Mouse (Mus musculus) lung, postnatal 0 days (tissue): ENCODE measurements at regions not wholly inside any gene's neighbourhood (a gene's known extent, or its start where the extent isn't known, plus 50 kb on each side); places are given as distances from the start of the nearest gene placed in this dataset.

Source experiments
- ATAC-seq: fragments of 200-750 bp; cut with Nextera tagmentation; 2 replicates; pipeline ENCODE4 v1.8.0; 2017; ENCODE audit warnings: moderate library complexity
- DNase-seq: peaks from one replicate; pipeline ENCODE4 v3.0.0-alpha.2; 2016; ENCODE audit warnings: low spot score
- H3K27ac ChIP-seq: fragments of 300-500 bp; sonication (generic); 2 replicates; pipeline ENCODE4 v1.5.1; 2014; ENCODE audit warnings: antibody characterized with exemption, mild to moderate bottlenecking, low read length, mixed read lengths
- H3K27me3 ChIP-seq: fragments of 300-500 bp; sonication (generic); replicated peaks from 2 replicates; pipeline ENCODE4 v1.6.1; 2014; ENCODE audit warnings: low read length, mixed read lengths; ENCODE audit not compliant: insufficient read depth
- H3K36me3 ChIP-seq: fragments of 300-500 bp; sonication (generic); 2 replicates; pipeline ENCODE4 v1.6.1; 2014; ENCODE audit warnings: low read length, mixed read lengths; ENCODE audit not compliant: insufficient read depth
- H3K4me1 ChIP-seq: fragments of 300-500 bp; sonication (generic); 2 replicates; pipeline ENCODE4 v1.6.1; 2014; ENCODE audit warnings: antibody characterized with exemption, low read depth, low read length, mixed read lengths; ENCODE audit not compliant: insufficient read depth
- H3K4me2 ChIP-seq: fragments of 300-500 bp; sonication (generic); replicated peaks from 2 replicates; pipeline ENCODE4 v1.6.1; 2014; ENCODE audit warnings: low read depth, mild to moderate bottlenecking, low read length, moderate library complexity, mixed read lengths
- H3K4me3 ChIP-seq: fragments of 300-500 bp; sonication (generic); 2 replicates; pipeline ENCODE4 v1.5.1; 2014; ENCODE audit warnings: low read depth, low read length
- H3K9ac ChIP-seq: fragments of 300-500 bp; sonication (generic); replicated peaks from 2 replicates; pipeline ENCODE4 v1.6.1; 2014; ENCODE audit warnings: low read depth, mild to moderate bottlenecking
- H3K9me3 ChIP-seq: fragments of 300-500 bp; sonication (generic); 2 replicates; pipeline ENCODE4 v1.6.1; 2016; ENCODE audit warnings: low read length, mixed read lengths
- CTCF ChIP-seq: IDR thresholded peaks from 2 replicates; pipeline ENCODE4 v1.5.1; 2016; ENCODE audit warnings: antibody characterized with exemption, mild to moderate bottlenecking
- EP300 ChIP-seq: IDR thresholded peaks from 2 replicates; pipeline ENCODE4 v1.6.1; 2016; ENCODE audit warnings: antibody characterized with exemption, mild to moderate bottlenecking, control low read depth
- WGBS: fragments of 180-500 bp; shearing (Covaris S2); extraction: QIAGEN DNeasy Blood & Tissue Kit; methylation state at CpG from one replicate; pipeline ENCODE4 v1.1.7; 2014; 5-methylcytosine and 5-hydroxymethylcytosine counted together

DNA sequence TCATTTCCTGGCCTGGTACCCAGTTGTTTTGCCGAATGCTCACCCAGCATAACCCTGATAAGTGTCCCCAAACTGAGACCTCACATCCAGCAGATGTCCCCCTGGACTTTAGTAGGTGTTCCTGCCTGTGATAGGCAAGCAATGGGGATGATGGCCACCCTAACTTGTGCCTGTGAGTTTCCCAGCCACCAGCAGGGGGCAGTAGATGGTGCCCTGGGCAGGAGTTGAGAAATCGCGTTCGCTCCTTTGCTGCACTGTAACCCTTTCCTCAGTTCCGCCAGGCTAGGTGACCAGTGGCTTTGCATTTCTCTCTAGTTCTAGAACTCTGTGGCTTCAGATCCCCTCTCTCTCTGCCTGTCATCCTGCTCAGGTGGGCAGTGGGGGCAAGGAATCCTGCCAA lies 137.9 kb upstream of the Zc3h12a start:
- TF ChIP-seq CTCF (peak; percentile 68), EP300 (no peak)
- Histone ChIP-seq H3K4me2 (no peak overlapping the region), H3K9ac (no peak overlapping the region), H3K36me3 (no peaks in the 10 kb centered on the region), H3K27me3 (no peaks in the 10 kb centered on the region), H3K27ac (no peak overlapping the region), H3K4me1 (no peaks in the 10 kb centered on the region), H3K9me3 (no peaks in the 10 kb centered on the region), H3K4me3 (no peak overlapping the region)
- WGBS = 14% methylated on average over 5 of the region's 5 CpGs
- DNase-seq (no peak), ATAC-seq (no peak)

DNA sequence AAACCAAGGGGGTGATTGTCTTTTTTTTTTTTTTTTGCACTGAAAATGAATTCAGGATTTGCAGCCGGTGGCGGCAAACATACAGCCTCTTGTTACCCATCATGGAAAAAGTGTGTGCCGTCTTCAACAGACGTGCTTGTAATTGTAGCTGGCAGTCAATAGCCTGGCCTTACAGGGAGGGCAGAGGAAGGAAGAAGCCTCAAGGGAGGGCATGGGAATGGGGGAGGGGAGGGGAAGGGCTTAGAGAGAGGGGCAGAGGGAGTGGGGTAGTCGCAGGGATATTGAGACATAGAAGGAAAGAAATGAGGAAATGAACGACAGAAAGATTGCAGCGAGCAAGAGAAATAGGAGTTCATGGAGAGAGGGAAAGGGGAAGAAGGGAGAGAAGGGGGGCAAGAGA lies 137.4 kb upstream of the Zc3h12a start:
- Histone ChIP-seq H3K9ac (no peak overlapping the region), H3K4me1 (no peaks in the 10 kb centered on the region), H3K27me3 (no peaks in the 10 kb centered on the region), H3K4me3 (no peak overlapping the region), H3K4me2 (no peak overlapping the region), H3K9me3 (no peaks in the 10 kb centered on the region), H3K27ac (no peak overlapping the region), H3K36me3 (no peaks in the 10 kb centered on the region)
- ATAC-seq (no peak), DNase-seq (no peak)
- no peak for TF ChIP-seq EP300
- no peak for TF ChIP-seq CTCF
- WGBS = 51% methylated on average over 7 of the region's 7 CpGs

DNA sequence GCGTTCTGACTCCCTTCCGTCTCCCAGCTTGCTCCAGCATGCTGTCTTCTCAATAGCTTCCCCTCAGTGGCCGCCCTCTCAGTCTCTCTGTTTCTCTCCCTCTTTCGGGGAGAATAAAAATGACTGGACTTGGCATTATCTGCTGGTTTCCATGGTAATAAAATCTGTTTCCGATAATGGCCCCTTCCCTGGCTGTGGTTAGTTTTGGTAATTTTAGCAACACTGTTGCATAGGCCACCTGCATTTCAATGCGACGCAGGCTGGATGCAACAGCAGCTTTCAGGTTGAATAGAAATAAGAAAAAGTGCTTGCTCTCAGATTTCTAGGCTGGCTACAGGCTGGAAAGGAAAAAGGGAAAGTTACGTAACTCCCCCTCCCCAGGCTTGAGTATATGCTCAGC lies 133.9 kb upstream of the Zc3h12a start:
- Histone ChIP-seq H3K27ac (no peak overlapping the region), H3K4me2 (no peak overlapping the region), H3K36me3 (no peaks in the 10 kb centered on the region), H3K4me3 (no peak overlapping the region), H3K9me3 (no peaks in the 10 kb centered on the region), H3K4me1 (no peaks in the 10 kb centered on the region), H3K9ac (no peak overlapping the region), H3K27me3 (no peaks in the 10 kb centered on the region)
- no peak for ATAC-seq
- no peak for DNase-seq
- TF ChIP-seq EP300 (no peak), CTCF (no peak)
- WGBS = 66% methylated on average over 8 of the region's 8 CpGs

DNA sequence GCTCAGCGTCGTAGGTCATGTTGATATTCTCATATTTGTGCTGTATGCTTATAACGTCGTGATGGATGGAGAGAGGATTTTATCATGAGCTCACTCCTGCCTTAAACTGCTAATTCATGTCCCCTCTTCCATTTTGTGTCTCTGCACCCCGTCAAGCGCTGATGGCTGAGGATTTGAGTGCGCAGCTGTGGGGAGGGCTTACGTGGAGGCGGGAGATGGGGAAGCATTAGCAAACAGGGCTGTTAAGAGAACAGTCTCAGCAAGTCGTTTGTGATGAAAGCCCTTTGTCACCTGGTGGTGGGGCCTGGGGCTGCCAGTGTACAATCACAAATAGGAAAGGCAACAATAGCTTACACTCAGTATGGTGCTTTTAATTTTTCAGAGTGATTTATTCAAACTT lies 131.7 kb upstream of the Zc3h12a start:
- TF ChIP-seq EP300 = no peak
- no peak for TF ChIP-seq CTCF
- H3K27me3 ChIP-seq = no peaks in the 10 kb centered on the region
- H3K4me3 ChIP-seq = no peak overlapping the region
- WGBS = 43% methylated on average over 10 of the region's 10 CpGs
- H3K9me3 ChIP-seq = no peaks in the 10 kb centered on the region
- H3K36me3 ChIP-seq = no peaks in the 10 kb centered on the region
- H3K4me2 ChIP-seq = no peak overlapping the region
- ATAC-seq (no peak), DNase-seq (no peak)
- no peak overlapping the region for H3K27ac ChIP-seq
- H3K4me1 ChIP-seq = no peaks in the 10 kb centered on the region
- no peak overlapping the region for H3K9ac ChIP-seq

DNA sequence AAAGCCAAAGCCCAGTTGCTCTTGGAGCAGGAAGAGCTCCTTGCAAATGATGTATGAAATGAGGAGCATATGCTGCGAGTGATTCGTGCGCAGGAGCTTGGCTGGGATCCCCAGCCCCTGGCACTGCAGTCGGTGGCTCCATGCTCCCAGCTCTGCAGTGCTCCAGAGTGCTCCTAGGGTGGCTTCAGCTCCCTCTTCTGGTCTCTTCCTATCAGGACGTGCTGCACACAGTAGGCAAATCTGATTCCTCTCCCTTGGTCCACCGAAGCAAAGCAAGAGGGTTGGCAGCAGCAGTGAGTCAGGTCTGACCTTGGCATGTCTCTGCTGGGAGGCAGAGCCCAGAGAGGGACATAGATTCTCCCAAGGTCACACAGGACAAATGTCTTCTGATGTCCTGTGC lies 130.3 kb upstream of the Zc3h12a start:
- H3K4me2 ChIP-seq = no peak overlapping the region
- ATAC-seq (no peak), DNase-seq (no peak)
- 54% methylated on average over 6 of the region's 6 CpGs for WGBS
- H3K9me3 ChIP-seq = no peaks in the 10 kb centered on the region
- H3K9ac ChIP-seq = no peak overlapping the region
- no peaks in the 10 kb centered on the region for H3K36me3 ChIP-seq
- no peak overlapping the region for H3K27ac ChIP-seq
- no peaks in the 10 kb centered on the region for H3K27me3 ChIP-seq
- H3K4me1 ChIP-seq = no peaks in the 10 kb centered on the region
- H3K4me3 ChIP-seq = no peak overlapping the region
- TF ChIP-seq CTCF (no peak), EP300 (no peak)

DNA sequence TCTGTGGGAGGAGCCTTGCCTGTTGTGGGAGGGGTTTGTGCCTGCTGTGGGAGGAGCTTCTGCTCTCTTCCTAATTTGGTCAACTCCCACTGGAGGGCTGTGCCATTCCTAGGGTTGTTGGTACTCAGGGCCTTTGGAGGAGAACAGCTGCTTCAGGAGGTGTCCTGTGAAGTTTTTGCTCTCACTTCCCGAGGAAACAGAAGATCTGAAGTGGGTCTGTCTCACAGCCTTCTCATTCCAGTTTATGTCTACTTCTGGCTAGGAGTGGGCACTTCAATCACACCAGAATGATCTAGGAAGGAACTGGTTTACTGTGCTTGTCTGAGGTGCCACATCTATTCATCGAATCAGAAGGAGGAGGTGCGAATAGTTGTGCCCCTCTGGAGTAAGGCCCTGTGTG lies 125.5 kb upstream of the Zc3h12a start:
- ATAC-seq (no peak), DNase-seq (no peak)
- WGBS = 76% methylated on average over 3 of the region's 3 CpGs
- no peaks in the 10 kb centered on the region for H3K9me3 ChIP-seq
- no peak overlapping the region for H3K4me3 ChIP-seq
- H3K27me3 ChIP-seq = no peaks in the 10 kb centered on the region
- TF ChIP-seq CTCF (no peak), EP300 (no peak)
- H3K4me1 ChIP-seq = no peaks in the 10 kb centered on the region
- H3K9ac ChIP-seq = no peak overlapping the region
- H3K36me3 ChIP-seq = no peaks in the 10 kb centered on the region
- no peak overlapping the region for H3K27ac ChIP-seq
- H3K4me2 ChIP-seq = no peak overlapping the region

DNA sequence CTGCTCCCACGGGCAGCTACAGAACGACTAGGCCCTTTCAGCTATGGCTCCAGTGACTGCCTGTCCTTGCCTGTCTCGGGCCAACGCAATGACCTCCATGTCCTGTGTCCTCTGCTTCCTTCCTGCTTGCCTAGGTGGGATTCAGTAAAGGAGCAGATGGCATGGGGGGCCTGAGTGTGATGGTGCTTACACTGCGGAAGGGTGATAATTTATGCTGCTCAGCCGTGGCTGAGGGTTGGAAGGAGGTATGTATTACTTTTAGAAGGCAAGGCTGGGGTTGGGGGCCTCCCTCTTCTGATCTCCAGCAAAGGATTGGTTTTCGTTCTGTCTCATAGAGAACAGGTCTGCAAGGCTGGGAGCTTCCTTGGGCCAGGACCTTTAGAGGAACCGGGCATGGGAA lies 124.6 kb upstream of the Zc3h12a start:
- WGBS = 45% methylated on average over 8 of the region's 8 CpGs

More for the DNA sequence above, 124.6 kb upstream of the Zc3h12a start:
- H3K4me1 ChIP-seq = no peaks in the 10 kb centered on the region
- no peak overlapping the region for H3K4me3 ChIP-seq
- H3K36me3 ChIP-seq = no peaks in the 10 kb centered on the region
- no peak overlapping the region for H3K27ac ChIP-seq
- H3K4me2 ChIP-seq = no peak overlapping the region
- TF ChIP-seq EP300 (no peak), CTCF (no peak)
- DNase-seq (no peak), ATAC-seq (no peak)
- no peaks in the 10 kb centered on the region for H3K9me3 ChIP-seq
- no peaks in the 10 kb centered on the region for H3K27me3 ChIP-seq
- H3K9ac ChIP-seq = no peak overlapping the region
